Mouse (Mus musculus): ENCODE data around the gene Ago3.
A peak's percentile ranks its signal among the peaks of the same experiment; 100 is the strongest.

Ago3 gene

DNA sequence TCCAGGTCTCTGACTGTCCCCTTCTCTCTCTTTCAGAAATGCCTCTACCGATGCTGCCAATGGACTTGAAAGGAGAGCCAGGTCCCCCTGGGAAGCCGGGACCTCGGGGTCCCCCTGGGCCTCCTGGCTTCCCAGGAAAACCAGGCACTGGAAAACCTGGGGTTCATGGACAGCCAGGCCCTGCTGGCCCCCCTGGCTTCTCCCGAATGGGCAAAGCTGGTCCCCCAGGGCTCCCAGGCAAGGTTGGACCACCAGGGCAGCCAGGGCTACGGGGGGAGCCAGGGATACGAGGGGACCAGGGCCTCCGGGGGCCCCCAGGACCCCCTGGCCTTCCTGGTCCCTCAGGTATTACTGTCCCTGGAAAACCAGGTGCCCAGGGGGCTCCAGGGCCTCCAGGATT lies 119.0 kb downstream of the Ago3 start:
- no peak for DNase-seq (ENCODE audit: low spot score in 2 of 2)

DNA sequence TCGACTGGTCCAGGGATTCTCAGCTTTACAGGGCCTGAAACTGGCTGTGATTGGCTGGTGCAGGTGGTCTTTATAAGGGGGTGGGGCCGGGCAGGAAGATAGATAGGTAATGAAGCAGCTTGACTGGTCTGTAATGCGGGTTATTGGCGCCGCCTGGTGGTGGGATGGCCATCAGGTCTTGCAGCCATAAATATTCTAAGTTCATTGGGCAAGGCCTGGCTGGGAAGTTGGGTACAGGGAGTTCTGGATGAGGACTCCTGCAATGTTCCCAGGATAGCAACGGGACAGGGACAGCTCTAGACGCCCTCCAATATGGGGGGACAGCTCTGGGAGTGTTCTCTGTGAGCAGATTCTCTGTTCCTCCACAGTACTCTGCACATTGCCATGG lies 119.4 kb downstream of the Ago3 start:
- DNase-seq (ENCODE audit: low spot score in 2 of 2) = peak; percentile 58 to 76

DNA sequence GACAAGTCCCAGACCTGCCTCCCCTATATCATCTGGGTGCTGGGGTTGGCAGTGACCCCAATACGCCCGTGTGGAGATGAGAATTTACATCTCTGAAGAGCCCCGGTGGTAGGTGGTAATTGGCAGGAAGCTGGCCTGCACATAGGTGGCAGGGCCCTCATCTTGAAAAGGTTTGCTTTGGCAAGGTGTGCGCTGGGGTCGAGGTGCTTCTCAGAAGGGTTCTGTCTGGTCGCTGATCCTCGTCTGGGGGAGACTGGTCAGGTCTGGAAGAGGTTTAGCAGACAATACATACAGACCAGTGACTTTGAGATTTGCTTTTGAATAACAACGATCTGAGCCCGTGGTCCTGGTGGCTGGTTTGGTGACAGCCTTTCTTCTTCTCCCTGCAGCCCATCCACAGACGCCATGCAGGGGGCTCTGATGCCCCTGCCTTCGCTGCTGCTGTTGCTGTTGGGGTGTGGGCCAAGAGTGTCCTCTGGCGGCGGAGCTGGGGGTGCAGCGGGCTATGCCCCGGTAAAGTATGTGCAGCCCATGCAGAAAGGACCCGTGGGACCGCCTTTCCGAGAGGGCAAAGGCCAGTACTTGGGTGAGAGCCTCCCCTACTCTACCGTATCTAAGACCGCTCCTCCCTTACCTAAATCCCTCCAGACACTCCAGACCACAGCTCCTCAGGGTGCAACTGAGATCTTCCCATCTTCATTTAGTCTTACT lies 120.0 kb downstream of the Ago3 start:
- no peak for DNase-seq (ENCODE audit: low spot score in 2 of 2)

DNA sequence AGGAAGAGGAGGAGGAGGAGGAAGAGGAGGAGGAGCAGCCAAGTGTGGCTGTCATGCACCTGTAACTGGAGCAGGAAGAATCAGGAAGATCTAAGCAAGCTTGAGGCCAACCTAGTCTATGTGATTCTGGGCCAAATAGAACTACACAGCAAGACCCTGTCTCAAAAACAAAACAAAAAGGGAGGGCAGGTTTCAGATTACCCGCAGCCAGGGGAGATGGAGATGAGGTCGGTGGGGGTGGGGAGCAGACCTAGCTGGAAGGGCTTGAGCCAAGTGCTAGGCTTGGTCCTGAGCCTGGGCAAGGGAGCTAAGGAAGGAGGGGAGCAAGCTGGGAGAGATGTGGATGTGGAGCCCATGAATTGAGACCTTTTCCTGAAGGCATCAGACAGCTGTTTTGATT lies 122.5 kb downstream of the Ago3 start:
- DNase-seq (ENCODE audit: low spot score in 2 of 2) = no peak

DNA sequence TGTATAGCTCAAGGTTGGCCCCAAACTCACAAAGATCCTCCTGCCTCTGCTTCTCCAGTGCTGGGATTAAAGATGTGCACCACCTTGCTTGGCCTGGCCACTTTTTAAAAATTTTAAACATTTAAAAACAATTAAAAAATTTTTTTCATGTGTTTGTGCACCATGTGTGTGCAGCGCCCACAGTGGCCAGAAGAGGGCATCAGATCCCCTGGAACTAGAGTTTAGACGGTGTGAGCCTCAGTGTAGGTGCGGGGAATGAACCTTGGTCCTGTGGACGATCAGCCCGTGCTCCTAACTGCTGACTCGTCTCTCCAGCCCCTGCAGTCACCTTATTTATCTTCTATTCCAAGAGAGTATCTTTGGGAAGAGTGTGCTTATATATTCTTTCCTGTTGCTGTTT lies 123.3 kb downstream of the Ago3 start:
- DNase-seq (ENCODE audit: low spot score in 2 of 2) = no peak

DNA sequence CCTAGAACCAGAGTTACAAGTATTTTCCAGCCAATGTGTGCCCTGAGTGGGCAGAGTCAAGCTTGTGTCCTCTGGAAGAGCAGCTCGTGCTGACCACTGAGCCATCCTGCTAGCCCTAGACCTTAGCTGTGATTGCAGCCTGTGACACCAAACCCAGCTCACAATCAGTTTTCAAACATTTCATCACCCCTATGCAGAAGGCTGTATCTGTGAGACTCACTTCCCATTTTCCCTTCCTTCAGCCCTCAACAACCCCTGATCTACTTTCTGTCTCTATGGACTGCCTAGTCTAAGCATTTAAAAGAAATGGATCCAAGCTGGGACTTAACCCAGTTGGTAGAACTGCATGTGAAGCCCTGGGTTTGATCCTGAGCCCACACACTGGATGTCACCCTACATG lies 123.9 kb downstream of the Ago3 start:
- DNase-seq (ENCODE audit: low spot score in 2 of 2) = no peak

DNA sequence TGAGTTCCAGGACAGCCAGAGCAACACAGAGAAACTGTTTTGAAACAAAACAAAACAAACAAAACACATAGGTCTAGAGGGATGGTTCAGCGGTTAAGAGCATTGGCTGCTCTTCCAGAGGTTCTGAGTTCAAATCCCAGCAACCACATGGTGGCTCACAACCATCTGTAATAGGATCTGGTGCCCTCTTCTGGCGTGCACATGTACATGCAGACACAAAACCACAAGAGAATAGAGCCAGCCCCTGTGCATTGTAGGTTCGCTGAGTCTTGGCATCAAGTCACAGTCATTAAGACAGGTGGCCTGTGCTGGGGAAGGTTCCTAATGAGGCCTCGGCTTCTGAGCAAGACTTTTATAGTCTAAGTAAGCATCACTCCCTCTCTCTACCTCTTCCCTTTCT lies 125.5 kb downstream of the Ago3 start:
- DNase-seq (ENCODE audit: low spot score in 2 of 2) = no peak

DNA sequence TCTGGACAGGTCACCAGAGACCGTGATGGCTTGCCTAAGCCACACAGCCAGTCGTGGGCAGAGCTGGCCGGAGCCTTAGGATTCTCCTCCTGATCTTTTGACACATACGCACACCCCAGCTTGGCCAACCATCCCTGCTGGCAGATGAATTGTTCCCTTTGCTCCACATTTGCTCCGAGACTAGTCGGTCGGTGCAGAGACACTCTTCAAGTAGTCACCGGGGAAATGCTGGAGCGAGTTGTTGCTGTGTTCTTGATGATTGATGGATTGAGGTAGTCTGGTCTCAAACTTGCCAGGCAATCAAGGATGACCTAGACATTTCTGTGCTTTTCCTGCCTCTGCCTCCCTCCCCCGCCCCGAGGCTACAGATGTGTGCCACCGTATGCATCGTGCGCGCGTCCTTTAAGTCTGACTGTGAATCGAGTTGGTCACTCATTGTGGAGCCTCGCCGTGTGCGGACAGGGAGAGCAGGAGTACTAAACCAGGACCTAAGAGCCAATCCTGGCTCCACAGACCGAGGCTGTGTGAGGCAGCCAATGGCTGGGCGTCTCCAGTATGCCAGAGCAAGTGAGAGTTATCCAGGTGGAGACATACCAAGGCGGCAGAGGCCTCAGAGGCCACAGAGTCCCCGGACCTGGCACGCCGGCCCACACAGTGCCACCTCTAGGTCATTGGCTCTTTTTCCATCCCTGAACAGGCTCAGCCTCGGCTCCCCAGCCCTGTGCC lies 127.6 kb downstream of the Ago3 start:
- no peak for DNase-seq (ENCODE audit: low spot score in 2 of 2)

DNA sequence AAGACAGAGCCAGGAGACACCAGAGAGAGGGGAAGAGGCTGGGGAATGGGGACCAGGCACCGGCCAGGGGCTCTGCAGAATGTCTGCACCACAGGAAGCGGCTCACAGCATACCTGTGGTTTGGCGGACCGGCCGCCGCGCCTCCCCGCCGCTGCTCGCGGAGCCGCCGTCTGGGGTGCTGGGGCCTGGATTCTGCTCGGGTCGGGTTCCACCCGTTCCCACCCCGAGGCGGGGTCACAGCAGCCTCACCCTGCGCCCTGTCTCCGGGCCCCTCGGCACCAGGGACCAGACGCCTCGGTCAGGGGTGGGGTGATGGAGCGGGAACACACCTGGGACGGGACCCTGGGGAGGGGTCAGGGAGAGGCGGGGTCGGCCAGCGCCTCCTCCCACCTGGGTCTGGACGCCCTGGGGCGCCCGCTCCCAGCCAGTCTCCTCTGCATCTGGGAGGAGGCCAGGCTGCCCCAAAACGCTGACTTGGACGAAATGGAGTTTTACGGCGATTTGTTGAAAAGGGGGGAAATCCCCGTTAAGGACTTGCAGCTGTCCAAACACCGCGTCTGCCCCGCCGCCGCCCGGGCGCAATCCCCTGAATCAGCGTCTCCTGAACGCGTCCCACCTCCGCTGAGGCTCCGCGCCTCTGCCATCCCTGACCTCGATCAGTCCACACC lies 128.3 kb downstream of the Ago3 start:
- DNase-seq (ENCODE audit: low spot score in 2 of 2) = no peak

DNA sequence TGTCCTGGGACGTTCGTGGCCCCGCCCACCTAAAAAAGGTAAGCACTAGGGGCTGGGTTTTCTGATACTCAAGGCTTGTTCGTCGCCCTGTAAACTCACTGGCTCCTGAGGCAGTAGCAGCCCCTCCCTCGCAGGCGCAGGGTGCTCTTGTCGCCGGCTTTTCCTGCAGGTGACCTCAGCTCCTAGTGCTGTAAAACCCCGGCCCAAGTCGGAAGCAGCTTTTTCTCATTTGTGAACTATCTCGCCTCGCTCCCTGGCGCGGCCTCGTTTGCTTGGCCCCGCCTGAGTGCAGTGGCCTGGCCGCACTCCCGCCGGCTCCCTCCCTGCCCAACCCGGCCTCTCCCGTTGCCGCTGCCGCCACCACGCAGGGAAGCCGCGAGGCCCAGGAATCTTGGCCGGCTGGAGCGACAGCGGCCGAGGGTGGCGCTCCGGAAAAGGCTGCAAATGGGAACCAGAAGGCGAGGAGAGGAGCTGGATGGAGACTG lies 132.7 kb downstream of the Ago3 start:
- DNase-seq (ENCODE audit: low spot score in 2 of 2) = no peak

DNA sequence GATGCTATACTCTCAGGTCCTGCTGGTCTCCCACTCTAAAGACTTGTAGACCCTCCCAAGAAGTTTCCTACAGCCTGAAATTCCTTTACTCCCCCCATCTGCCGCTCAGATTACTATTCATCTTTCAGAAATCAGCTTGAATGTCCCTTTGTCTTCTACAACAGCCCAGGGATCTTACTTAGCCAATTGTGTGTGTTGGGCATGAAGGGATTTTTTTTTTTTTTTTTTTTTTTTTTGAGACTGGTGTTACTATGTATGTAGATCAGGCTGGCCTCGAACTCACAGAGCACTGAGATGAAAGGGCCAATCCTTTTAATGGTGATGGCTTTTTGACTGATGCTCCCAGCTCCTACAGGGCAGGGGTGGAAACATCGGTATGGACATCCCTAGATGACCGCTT lies 133.4 kb downstream of the Ago3 start:
- DNase-seq (ENCODE audit: low spot score in 2 of 2) = no peak

DNA sequence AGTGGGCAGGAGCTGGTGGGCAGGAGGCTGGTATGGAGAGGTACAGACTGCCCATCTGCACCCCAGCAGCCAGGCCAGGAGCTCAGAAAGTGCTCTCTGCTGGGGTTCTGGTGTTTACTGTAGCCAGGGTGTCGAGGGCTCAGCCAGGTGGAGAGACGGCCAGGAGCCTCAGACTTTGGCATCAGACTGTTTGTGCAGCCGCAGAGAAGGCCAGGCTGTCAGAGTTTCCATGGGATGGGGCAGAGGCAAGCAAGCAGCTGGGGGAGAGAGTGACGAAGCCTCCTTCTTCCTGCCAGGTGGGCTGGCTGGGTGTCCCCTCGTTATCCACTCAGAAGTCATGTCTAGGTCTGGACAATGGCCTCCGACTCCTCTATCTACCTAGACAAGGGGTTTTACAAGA lies 134.2 kb downstream of the Ago3 start:
- DNase-seq (ENCODE audit: low spot score in 2 of 2) = no peak

DNA sequence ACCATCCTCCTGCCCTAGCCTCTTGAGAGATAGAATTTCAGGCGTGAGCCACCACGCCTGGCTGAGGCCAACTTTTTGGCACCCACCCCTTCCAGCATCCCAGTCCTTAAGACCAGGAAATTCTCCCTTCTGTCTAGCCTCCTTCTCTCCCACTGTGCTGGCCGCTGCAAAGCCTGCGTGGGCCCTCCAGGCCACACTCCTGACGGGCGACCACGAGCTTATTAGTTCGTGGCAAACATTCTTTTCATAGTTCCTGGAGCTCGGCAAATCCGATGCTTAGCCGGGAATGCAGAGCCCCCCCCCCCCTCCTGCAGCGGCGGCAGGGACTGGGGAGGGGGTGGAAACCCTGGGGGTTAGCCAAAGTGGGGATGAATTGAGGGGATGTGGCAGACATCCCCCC lies 138.2 kb downstream of the Ago3 start:
- no peak for DNase-seq (ENCODE audit: low spot score in 2 of 2)

DNA sequence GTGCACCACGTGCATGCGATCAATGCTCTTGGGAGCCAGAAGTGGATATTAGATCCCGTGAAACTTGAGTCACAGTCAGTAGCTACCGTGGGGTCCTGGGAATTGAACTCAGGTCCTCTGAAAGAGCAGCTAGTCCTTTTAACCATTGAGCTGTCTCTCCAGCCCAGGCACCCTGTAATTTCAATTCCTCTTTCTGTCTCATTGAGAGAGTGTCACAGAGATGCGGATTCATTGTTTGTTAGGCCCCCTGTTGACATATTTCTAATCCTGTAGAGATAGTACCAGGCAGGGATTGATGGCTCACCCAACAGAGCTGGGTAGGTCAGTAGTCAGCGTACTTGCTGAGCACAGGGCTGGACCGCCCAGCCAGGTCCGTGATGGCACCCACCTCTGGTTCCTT lies 139.0 kb downstream of the Ago3 start:
- DNase-seq (ENCODE audit: low spot score in 2 of 2) = no peak

DNA sequence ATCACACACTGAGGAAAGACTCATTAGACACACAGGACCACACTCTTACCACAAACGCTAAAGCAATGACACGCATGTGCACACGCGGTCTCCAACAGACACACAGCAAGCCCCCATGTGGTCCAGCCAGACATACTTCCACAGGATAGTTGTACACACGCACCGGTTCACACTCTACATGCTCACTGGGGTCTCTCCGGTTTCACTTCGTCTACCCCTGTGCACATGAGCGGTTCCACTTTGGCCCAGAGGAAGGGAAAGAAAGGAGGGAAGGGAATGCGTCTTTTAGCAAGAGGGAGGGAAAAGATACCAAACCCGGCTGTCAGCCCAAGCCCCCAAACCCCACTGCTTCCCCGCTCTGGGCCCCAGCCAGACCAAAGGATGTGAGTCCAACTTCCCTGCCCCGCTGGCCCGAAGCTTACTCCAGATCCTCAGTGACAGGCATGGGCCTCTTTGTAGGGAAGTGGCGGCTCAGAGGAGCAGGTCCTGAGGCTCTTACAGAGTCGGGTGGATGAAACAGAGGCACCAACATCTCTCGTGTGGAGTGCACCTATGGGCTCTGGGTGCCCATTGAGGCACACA lies 141.2 kb downstream of the Ago3 start:
- DNase-seq (ENCODE audit: low spot score in 2 of 2) = no peak

DNA sequence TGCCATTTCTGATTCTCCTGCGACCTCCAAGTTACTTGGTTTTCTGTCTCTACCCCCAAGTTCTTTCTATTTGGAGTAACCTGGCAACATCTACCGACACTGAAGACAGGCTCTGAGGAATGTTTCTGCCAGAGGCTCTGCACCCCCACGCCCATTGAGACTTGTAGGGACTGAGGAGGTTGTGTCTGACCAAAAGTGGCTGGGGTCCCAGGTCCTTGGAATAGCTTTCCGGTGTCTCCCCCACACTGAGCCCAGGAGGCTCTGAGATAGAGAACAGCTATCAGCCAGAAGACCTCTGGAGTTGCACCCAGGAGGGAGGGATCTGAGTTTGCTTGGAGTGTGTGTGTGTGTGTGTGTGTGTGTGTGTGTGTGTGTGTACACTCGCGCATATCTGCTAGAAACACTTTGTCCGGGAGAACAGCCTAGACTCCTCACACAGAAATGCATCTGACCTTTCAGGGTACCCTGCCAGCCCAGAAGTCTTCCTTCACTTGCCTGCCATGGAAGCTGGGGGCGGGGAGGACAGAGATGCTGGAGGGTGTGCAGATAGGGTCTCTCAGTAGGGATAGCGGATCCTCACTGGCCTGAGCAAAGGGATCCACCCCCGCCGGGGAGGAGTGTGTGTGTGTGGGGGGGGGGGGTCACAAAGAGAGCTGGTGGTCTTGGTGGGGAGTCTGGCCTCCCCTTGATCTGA lies 141.9 kb downstream of the Ago3 start:
- DNase-seq (ENCODE audit: low spot score in 2 of 2) = no peak

DNA sequence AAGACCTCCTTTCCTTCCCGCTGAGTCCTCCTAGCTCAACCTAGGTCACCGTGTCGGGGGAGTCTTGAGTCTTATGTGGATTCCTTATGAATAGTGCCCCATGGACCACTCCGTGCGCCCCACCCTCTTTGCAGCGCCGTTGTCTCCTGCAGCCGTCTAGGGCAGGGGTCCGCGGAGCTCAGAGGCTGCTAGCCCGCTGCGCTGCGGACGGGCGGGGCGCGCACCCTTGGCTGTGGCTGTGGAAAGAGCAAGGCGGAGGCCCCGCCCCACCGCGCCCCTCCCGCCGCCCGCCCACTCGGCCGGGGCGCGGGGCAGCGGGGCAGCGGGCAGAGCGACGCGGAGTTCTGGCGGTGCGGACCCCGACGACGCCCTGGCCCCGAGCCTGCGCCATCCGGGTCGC lies 142.9 kb downstream of the Ago3 start, which contains the start of gene Col8a2:
Gene Col8a2, plus strand, starts transcription at position 302 of the 400 bp plus-strand sequence.
- no peak for DNase-seq (ENCODE audit: low spot score in 2 of 2)

DNA sequence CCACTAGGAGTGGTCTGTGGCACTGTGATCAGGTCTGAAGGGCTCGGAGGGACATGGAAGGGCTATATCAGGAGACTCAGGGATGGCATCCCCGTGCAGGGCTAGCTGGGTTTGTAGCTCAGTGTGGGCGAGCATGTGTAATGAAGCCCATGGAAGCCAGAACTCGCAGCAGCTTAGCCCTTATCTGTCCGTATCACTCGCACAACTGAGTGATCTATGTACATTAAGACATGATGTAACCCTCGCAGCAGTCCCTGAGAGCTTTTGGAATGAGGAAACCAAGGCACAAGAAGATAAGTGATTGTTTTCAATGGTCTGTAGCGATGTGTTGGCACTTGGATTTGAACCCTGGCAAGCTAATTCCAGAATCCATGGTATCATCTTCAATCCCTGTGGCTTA lies 145.8 kb downstream of the Ago3 start:
- DNase-seq (ENCODE audit: low spot score in 2 of 2) = no peak

DNA sequence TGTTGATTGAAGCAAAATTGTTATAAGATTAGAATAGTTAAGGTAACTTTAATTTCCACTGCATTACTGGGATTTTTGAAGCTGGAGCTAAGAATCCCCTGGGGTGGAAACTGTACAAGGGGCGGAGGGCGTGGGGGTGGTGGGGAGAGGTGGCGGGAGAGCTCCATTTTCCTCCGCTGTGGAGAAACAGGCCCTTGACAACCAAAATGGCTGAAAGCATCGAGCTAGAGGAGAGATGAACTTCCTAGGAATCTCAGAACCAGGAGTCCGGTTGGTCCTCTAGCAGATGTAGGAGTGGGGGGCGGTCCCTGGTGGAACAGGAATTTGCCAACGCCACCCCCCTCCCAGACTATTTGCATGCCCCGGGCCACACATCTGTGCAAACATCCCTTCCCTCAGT lies 147.7 kb downstream of the Ago3 start:
- no peak for DNase-seq (ENCODE audit: low spot score in 2 of 2)
